Mouse (Mus musculus) heart, adult 18-20 months (tissue): Measurements from ENCODE around the gene Plcb4. TPM values are rescaled to one million over a fixed set of nuclear protein-coding genes. Genes with fewer than 3 reads are reported as not detected.
"Not testable (repeated sequence)": the region's sequence is repeated elsewhere in the genome, so short reads cannot be mapped to it uniquely, and the experiment has no call there.

ENCODE experiments used
- DNase-seq, 2 experiments: peaks; one replicate each; pipeline ENCODE4 v3.0.0; 2021 to 2022; ENCODE audit warnings: mixed read lengths in 1 of 2
- total RNA-seq, 2 experiments: library from RNA; stranded (reverse); gene quantifications; 2 replicates each; pipeline ENCODE4 v1.2.3; 2021

Gene Plcb4
- total RNA-seq, 2 experiments from 2014 or later: 49.1 to 58.5 TPM

DNA sequence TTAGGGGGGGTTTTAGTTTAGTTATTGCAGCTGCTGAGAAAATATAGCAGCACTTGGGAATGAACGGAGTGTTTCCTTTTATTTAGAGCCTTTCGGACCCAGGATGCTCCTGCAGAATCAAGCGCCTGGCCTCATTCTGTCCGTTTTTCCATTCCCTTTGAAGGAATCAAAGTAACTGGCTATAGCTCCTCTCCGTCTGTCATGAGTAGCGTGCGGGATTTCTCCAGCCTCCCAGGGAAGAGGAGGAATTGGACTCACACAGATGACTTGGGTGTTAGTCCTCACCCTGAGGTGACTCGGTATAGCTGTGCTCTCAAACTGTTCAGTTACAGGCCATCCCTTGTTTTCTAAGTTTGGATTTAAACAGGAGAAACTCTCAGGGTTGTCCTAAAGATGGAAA lies 14.8 kb downstream of the Plcb4 start:
- no peak for DNase-seq

DNA sequence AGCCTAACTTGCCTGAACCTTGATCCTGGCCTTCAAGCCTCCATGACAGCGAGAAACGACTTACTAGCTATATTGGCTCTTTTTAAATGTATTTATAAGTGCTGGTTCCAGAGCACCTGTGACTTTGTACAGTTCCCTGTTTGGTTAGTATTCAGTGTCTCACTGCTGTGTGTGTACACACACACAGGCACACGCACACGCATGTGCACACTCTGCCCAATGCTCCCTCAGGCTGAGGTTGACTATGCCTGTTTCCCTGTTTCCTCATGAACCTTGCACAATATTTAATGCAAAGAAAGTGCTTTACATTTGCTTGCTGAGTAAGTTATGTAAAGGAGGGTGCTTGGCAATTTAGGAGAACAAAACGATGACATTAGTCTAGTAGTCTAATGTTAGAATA lies 16.5 kb downstream of the Plcb4 start:
- no peak for DNase-seq

DNA sequence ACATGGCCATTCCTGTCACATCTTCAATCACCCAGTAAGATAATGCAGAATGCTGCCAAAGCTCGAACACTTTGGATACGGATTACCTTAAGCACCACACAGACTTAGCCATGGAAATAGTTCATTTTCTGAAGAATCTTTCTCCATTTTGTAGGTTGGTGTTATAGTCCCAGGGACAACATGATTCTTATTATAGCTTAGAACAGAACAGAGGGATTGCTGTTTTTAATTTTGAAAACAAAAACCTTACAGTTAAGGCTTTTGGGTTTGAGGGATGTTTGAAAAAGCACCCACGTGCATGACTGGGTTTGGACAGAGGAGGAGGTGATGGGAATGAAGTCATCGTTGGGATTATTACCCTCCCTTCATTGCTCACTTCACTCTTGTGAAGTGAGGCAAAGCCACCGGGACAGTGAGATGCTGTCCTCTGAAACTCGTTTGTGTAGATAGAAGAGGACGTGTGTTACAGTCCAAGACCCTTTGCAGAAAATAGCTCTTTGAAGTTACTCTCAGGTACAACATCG lies 18.2 kb downstream of the Plcb4 start:
- DNase-seq: no peak

DNA sequence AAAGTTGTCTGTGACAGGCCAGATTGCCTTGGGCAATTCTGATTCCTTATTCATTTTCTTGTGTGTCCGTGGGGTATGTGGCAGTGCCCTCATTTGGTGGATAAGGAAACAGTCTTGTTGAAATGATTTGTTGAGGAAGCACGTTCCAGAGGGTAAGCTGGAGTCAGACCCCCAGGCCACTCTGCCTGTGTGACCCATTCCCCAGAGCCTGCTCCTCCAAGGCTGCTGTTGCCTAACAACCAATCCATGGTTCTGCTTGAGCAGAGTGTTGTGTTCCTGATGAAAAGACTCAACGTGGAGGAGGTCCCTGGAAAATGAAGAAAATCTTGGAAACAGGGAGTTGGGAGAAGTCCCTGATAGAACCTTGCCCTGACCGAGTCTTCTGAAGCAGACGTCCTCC lies 18.8 kb downstream of the Plcb4 start:
- DNase-seq: no peak

DNA sequence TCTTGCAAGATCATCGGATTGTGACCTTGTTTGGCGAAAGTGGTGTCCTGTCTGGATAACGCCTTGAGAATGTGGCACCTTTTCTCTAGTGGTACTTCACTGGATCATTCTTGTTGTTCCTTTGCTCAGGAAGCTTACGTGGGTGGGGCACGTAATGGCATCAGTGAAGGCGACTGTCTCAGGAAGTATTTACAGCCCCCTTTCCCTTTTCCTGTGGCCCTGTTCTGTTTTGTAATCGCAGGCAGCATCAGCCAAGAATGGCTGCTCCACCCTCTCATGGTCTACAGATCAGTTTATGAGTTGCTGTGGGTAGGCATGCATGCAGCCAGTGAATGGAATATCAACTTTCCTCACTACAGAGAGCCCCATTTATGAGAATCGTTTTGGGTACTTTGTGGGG lies 21.2 kb downstream of the Plcb4 start:
- peak; percentile 33 to 61 for DNase-seq

DNA sequence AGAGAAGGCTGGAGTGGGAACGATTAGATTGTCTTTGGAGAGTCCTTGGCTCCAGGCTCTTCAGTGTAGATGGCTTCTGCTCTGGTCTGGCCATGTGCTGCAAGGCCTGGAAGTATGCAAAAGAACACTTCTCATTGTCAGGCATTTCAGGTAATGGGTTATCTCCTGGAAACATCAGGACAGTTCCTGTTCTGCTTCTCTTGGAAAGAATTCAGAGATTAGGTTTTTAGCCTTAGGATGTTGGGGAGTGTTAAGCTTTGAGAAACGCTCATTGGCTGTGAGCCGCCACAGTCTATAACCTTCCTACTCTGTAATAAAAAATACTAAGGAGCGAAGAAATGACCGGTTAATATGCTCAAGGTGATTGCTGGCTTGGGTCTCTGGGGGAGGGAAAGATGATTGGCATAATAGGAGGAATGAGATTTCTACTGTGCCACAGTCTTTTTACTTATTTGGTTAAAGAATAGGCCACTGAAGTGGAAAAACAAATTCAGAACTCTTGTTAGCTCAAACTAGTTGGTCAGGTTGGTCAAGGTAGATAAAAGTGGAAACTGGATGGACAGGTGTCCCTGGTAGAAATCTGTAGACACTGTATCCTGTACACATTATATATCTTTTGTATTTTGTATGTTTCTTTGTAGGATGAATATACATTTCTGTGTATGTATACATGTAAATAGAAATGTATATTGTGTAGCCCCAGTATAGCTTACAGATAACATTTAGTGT lies 21.8 kb downstream of the Plcb4 start:
- DNase-seq: no peak

DNA sequence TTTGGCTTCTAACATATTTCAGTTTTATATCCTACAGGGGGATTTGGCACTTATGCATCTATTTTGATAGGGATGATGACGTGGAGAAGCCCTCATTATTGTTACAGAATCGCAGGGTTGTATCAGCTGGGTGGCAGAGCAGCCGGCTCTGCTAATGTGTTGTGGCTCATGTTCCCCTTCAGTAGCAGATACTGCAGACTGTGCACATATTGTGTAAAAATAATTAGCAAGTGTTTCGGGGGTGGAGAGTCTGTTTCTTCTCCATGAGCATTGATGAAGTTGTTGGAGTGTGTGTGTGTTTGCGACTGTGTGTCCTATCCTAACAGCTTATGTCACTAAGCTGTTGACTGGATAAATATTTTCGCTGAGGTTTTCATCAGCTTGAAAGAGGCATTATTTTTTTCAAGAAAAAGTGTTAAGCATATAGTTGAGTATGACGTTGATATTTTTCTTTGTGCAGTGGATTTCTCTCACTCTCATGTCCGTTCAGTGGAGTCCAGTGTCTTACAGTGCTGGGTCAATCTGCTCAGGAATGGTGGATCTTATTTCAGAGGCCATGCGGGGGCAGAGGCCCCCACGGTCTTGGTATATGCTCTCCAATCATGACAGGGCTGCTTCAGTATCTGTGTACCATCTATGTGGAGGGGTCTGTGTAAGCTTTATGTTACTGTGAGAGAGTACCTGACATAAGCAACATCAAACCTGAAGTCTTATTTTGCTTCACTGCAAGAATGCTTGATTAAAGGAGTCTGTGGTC lies 25.1 kb downstream of the Plcb4 start:
- DNase-seq: no peak

DNA sequence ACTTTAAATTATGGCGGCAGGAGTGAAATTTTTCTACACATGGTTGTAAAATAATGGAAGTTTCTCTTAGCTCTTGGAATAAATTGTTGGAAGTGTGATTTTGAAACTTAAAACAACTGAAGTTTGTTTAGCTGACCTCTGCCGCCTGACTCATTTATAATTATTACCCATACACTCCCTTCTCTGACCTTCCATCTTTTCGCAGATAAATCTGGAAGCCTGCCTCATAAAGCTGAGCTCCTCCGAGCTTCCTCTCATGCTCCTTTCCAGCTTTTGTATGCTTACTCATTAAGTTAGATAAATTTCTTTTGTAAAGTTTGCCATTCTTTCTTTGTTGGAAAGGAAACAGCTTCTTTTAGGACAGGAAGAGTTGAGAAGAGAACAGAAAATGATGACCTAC lies 27.9 kb downstream of the Plcb4 start:
- no peak for DNase-seq

DNA sequence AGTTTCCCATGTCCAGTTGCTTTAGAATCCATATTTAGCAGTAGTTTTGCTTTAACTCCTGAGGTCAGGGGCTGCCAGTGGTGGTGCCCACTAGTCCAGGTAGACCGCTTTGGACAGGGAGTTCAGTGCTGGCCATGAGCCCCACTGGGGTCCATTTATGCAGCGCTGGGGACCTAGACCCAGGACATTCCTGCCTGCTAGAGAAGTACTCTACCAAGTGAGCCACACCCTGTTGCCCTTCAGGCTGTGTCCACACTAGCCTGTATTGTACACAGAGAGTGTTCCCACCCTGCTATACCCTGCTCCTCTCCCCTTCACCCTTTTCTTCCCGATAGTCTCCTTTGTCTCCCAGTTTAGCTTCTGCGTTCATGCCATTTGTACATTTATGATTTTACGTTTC lies 28.8 kb downstream of the Plcb4 start:
- no peak for DNase-seq

DNA sequence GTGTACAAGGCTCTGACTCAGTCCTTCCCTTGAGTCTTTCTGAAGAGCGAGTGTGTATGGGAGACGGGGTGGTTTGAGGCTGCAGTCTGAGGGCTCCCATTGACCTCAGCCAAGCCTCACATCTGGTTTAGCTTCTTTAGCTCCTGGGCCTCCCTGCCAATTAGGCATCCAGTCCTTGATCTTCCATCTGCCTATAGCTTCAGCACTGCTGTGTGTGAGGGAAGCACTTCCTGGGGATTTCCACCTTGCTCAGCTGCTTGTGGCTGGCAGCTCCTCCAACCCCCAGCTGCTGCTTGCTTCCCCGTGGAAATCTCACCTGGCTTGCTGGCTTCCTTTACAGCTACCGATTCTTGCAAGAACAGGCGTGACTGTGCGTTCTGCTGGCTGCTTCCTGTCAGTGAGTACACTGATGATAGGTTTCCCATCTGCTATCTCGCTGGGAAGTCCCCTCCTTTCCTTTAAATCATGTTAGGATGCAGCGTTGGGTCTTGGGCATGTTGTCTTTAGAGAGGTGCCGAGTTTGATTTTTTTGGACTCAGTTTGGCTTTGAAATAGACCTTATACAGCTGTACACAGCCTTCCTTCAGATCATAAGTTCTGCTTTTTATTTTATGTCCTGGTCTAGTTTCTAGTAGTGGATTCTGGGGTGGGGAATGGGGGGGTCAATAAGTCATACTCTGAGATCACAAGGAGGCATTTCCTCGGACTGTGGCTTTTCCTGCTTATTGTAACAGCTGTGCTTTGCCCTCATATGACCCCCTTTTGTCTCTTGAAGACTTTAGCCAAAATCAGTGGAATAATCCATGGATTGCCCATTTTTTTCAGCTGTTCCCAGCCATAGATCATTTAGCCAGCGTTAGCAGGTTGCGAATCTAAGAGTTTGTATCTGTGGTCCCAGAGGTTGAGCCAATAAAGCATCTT lies 34.0 kb downstream of the Plcb4 start:
- peak; percentile 72 to 90 for DNase-seq

DNA sequence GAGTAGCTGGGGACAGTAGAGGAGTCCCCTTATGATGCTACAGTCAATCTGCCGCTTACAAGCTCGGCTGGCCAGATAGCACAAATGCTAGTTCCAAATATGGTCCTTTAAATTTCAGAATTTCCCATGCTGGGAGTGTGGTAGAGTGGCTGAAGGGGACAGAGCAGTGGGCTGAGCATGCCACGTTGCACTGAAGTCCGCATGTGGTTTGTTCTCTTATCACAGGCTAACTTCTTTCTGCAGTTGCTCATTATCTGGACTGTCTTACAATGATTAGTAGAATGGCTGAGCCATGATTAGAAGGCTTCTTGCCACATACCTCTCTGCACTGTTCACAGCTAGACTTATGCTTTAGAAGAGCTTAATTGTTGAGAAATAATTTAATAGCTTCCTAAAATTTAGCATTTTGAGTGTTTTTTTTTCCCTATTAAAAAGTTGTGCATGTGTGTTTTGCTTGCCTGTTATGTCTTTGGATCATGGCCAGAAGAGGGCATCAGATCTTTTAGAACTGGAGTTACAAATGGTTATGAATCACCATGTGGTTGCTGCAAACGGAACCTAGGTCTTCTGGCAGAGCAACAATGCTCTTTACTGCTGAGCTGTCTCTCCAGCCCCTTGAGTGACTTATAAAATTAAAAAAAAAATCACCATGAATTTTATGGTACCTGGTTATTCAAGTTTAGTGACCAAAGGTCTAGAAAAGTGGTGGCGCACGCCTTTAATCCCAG lies 42.0 kb downstream of the Plcb4 start:
- DNase-seq: no peak

DNA sequence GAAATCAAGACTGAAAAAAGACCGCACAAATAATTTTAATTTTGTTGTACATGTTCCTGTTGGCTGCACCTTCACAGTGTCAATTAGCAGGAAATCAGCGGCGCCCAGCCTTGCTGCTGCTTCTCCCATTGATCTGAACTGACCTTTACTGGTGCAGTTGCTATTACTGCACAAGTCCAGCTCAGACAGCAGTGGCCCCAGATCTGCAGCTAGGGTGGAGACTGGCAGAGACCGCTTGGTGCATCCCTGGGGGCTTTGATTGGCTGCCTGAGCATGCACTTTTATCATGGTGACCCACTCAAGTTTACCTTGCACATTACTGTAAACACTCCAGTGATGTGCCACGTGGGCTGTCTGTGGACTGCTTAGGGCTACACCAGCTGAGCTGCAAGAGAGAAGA lies 45.9 kb downstream of the Plcb4 start:
- no peak for DNase-seq

DNA sequence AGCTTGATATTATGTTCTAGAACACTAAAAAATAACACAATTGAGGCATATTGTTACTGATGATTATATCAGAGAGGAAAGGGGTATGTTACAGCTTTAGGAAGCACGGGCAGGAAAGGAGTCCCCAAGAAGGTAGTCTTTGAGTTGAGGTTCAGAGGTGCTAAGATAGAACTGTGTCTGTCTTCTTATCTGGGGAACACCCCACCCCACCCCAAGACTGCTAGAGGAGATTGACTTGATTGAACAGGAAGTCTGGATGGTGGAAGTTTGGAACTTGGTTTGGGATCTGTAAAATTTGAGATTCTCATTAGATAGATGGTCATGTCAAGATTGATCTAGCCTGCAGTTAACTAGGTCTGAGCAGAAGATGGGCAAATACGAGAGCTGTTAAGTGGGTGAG lies 48.5 kb downstream of the Plcb4 start:
- no peak for DNase-seq

DNA sequence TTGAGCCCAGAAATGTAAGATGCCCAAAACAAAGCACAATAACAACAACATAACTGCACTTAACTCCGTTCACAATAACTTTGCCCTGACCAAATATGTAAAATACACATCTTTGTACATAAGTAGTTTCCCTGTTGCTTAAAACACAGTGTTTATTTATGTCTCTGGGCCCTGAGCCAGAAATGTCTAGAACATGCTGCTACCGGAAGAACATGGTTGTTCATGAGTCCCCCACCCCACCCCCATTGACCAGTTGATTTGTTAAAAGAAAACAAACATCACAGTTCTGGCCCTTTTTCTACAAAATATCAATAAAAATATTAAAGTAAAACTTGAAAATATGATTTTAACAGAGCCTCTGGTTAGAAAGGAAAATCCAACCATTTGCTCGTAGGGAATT lies 49.6 kb downstream of the Plcb4 start:
- no peak for DNase-seq

DNA sequence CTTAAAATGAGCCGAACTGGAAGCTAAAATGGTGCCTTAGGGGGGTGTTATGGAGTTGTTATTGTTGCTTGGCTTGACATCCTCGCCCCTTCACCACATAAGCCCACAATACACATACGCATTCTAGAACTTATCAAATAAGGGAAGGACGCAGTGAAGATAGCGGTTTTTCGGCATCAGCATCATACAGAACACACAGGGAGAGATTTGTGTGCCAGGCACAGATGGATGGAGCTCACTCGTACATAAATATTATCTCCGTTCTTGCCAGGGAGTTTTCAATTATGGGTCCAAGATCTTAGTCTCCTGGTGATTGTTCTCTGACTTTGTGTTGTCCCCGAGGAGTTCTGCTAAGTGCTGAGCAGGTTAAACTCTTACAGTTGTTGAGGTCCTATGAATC lies 50.0 kb downstream of the Plcb4 start:
- no peak for DNase-seq

DNA sequence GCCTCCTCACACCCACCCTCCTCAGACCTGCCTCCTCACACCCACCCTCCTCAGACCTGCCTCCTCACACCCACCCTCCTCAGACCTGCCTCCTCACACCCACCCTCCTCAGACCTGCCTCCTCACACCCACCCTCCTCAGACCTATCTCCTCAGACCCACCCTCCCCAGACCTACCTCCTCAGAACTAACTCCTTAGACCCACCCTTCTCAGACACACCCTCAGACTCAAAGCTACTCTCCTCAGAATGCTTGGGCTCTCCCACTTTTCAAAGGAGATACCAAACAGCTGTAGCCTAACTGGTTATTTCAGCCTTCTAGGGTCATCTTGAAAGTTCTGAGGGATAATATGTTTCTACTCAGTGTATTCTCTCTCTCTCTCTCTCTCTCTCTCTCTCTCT lies 50.9 kb downstream of the Plcb4 start:
- DNase-seq: not testable (repeated sequence)

DNA sequence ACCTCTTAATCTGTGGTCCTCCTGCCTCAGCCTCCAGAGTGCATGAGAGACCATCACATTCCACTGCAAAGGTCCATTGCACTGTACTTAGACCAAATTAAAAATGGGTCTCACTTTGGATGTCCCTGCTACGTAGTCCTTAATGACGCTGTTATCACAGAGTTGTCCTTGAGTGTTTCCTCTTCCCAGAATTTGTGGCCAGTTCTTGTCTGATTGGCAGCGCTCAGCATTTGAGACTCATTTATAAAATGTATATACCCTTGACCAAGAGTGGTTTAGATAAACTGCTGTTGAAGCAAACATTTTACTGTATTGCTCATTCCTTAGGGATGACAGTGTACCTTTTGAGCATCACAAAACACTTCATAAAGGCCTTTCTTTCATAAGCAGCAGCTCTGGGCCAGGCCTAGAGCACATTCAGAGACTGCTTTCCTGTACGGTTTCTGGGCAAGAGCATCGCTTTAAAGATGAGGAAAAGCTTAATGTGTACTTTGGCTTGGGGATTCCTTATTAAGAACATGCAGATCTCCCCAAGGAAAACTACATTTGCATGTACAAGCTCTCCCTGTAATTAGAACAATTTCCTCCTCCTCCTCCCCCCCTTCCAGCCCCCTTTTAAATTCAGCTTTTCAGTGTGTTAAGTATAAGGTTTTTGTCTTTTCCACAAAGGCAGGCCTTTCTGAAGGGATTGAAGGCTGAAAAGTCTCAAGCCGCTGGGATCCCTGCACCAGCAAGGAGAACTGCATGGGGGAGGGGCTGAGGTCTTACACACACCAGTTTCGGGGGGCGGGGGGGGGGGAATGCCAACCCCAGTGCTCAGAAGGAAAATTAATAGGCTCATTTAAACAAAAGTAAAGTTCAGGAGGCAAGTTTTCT lies 52.5 kb downstream of the Plcb4 start:
- DNase-seq: peak; percentile 54 to 67

DNA sequence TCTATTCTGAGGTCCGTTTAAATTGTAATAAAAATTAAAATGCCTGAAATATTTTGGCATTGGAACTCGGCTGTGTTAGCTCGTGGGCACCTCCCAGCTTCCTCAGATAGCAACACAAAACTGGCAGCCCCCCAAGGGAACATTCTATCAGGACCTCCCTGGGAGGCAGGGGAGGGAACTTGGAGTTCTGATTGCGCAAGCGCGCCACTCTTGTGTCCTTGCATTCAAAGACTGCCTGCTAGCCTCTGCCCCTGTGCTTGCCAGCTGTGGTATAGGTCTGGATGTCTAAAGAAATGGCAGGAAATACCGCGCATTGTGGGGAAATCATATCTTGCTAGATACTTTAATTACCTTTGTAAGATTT lies 53.1 kb downstream of the Plcb4 start:
- DNase-seq: peak; percentile 92 to 96

DNA sequence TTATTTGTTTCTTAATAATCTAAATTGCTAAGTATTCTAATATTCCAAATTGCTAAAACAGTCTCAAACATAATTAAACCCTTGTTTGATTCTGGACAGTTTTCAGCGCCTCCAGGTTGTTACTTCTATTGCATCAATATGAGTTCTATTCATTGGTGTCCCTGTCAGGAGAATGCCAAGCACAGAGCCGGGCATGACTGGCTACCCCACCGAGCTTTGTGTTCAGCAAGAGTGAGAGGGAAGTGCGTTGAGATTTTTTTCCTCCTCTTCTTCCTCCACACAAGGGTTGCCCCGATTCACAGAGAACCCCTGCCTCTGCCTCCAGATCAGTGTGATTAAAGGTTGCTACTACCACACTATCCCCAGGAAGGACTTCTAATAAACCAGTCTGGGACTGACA lies 53.5 kb downstream of the Plcb4 start:
- no peak for DNase-seq

DNA sequence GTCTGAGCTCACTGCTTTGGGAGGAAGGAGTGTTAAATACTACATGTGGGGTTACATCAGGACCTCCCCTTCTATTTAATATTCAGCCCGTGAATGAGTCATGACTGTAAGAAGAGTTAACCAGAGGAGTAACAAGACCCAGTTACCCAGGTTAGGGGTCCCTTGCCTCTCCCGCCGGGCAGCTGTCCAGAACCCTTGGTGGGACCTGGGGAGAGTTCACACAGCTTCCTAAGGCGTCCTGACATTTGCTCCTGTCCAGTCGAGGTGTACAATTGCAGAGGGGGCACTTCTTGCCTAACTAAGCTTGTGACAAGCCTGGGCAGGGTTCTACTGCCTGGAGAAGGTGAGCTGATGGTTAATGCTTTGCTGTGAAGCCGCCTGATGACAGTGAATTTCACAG lies 54.1 kb downstream of the Plcb4 start:
- no peak for DNase-seq

DNA sequence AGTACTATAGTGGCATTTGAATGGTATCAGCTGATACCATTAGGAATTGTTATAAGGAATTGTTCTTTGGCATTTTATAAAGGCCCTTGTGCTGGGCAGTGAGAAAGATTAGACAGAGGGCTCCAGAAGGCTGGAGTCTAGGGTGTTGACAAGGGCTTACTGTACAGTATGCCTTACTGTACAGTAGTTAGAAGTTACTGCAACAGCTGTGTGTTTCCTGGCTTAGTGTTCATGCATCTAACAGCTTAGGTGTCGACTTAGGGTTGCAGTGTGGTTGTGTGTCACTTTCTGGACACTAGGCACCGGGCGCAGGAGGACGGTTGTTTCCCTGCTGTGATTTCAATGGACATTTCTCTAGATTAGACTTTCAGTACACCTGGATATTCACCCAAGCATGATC lies 57.4 kb downstream of the Plcb4 start:
- DNase-seq: no peak
